In genomic region chr5:66491907-66492562, GRCm38 (mm10) we compare ENCODE assay signal across 16 mouse cellular contexts.
DNase-seq lines count a peak whose midpoint lies in the region; ATAC-seq lines count a peak whose summit lies in the region.
"Had no signal": no experiment of that assay in that cellular context is flagged by ENCODE, and none has a peak within 500 bp of the region (broad histone marks: within the 10 kb centered on the region; RNA-seq: fewer than 3 reads in every experiment).

No protein-coding gene starts in this region.

- no peaks in the 10 kb centered on the region; the same call in 1 of the 2 replicates for H3K4me1 ChIP-seq in neural tube, embryonic 11.5 days (ENCODE audit: control insufficient read depth, insufficient read depth, low read length)
- H3K4me1 ChIP-seq in neural tube, embryonic 15.5 days: peaks cover 32% of the 10 kb centered on the region
- peaks cover 3% of the 10 kb centered on the region; the same call in 1 of the 2 replicates for H3K4me1 ChIP-seq in hindbrain, embryonic 11.5 days (replicated peaks; ENCODE audit: control insufficient read depth, insufficient read depth, low read length)
- H3K4me1 ChIP-seq in intestine, embryonic 16.5 days (ENCODE audit: control insufficient read depth, insufficient read depth, low read length): peaks cover 6% of the 10 kb centered on the region; the same call in 1 of the 2 replicates
- peaks cover 9% of the 10 kb centered on the region for H3K4me1 ChIP-seq in midbrain, embryonic 16.5 days (ENCODE audit: control insufficient read depth, insufficient read depth, low read length)

- no peak overlapping the region; the same call in 1 of the 2 replicates for H3K9ac ChIP-seq in neural tube, embryonic 11.5 days (ENCODE audit: low read length)
- H3K9ac ChIP-seq in neural tube, embryonic 15.5 days (replicated peaks): no peak overlapping the region
- H3K9ac ChIP-seq in hindbrain, embryonic 11.5 days (ENCODE audit: low read depth, low read length): no peak overlapping the region
- no peak overlapping the region for H3K9ac ChIP-seq in intestine, embryonic 16.5 days (ENCODE audit: low read depth, low read length)
- H3K9ac ChIP-seq in midbrain, embryonic 16.5 days (ENCODE audit: low read depth, low read length): no peak overlapping the region

- 0 out of 2 replicates have a peak, but pooled peaks cover 2% of the 10 kb centered on the region for H3K36me3 ChIP-seq in neural tube, embryonic 11.5 days (ENCODE audit: control insufficient read depth, insufficient read depth, low read length)
- no peaks in the 10 kb centered on the region for H3K36me3 ChIP-seq in neural tube, embryonic 15.5 days
- H3K36me3 ChIP-seq in hindbrain, embryonic 11.5 days (ENCODE audit: control insufficient read depth, insufficient read depth, low read length): no peaks in the 10 kb centered on the region
- no peaks in the 10 kb centered on the region; the same call in 1 of the 2 replicates for H3K36me3 ChIP-seq in intestine, embryonic 16.5 days (ENCODE audit: control insufficient read depth, insufficient read depth, low read length)
- no peaks in the 10 kb centered on the region for H3K36me3 ChIP-seq in midbrain, embryonic 16.5 days (ENCODE audit: control insufficient read depth, insufficient read depth, low read length)

- H3K27ac ChIP-seq in neural tube, embryonic 11.5 days (ENCODE audit: low read depth, low read length): no peak overlapping the region
- no peak overlapping the region for H3K27ac ChIP-seq in neural tube, embryonic 15.5 days (replicated peaks)
- H3K27ac ChIP-seq in hindbrain, embryonic 11.5 days (ENCODE audit: low read depth, low read length): no peak overlapping the region
- H3K27ac ChIP-seq in intestine, embryonic 16.5 days (ENCODE audit: low read length): no peak overlapping the region
- H3K27ac ChIP-seq in midbrain, embryonic 16.5 days (ENCODE audit: low read length): peak overlapping the region; percentile 60

- 79% methylated on average over 14 of the region's 14 CpGs for WGBS in neural tube, embryonic 11.5 days
- 56% methylated on average over 14 of the region's 14 CpGs for WGBS in neural tube, embryonic 15.5 days
- WGBS in hindbrain, embryonic 11.5 days: 65% methylated on average over 14 of the region's 14 CpGs
- WGBS in intestine, embryonic 16.5 days: 77% methylated on average over 14 of the region's 14 CpGs
- 29% methylated on average over 14 of the region's 14 CpGs for WGBS in midbrain, embryonic 16.5 days

- H3K4me3 ChIP-seq in neural tube, embryonic 11.5 days (ENCODE audit: low read depth, low read length): no peak overlapping the region
- H3K4me3 ChIP-seq in neural tube, embryonic 15.5 days (replicated peaks): no peak overlapping the region
- H3K4me3 ChIP-seq in hindbrain, embryonic 11.5 days (ENCODE audit: low read depth, low read length): no peak overlapping the region
- H3K4me3 ChIP-seq in intestine, embryonic 16.5 days (ENCODE audit: low read length): no peak overlapping the region
- no peak overlapping the region for H3K4me3 ChIP-seq in midbrain, embryonic 16.5 days (ENCODE audit: low read depth, low read length)
- H3K4me3 ChIP-seq: megakaryocyte, embryonic 14.5 days; myocyte had no signal

- DNase-seq in neural tube, embryonic 11.5 days (ENCODE audit: low spot score): no peak
- DNase-seq in hindbrain, embryonic 11.5 days (ENCODE audit: low spot score): no peak
- no peak for DNase-seq in cerebellum, postnatal 4 days (ENCODE audit: low spot score in 2 of 2)
- no peak for DNase-seq in kidney, adult 9 months
- no peak for DNase-seq in left cerebral cortex, postnatal 4 days
- DNase-seq: cerebellum, adult 8-10 months; gastrocnemius, postnatal 25 days; kidney, adult 8-10 months; kidney, postnatal 25 days; liver had no signal

- ATAC-seq in neural tube, embryonic 11.5 days (ENCODE audit: insufficient read depth, low FRiP score, low TSS enrichment): peak; percentile 45; the same call in 1 of the 2 replicates
- ATAC-seq in neural tube, embryonic 15.5 days (ENCODE audit: low FRiP score): no peak
- peak; percentile 72 for ATAC-seq in hindbrain, embryonic 11.5 days (ENCODE audit: low FRiP score)
- ATAC-seq in intestine, embryonic 16.5 days: peak; percentile 74
- no peak for ATAC-seq in midbrain, embryonic 16.5 days

- H3K27me3 ChIP-seq in neural tube, embryonic 11.5 days (ENCODE audit: control insufficient read depth, insufficient read depth, low read length): no peaks in the 10 kb centered on the region
- H3K27me3 ChIP-seq in neural tube, embryonic 15.5 days (replicated peaks): no peaks in the 10 kb centered on the region
- no peaks in the 10 kb centered on the region for H3K27me3 ChIP-seq in hindbrain, embryonic 11.5 days (ENCODE audit: control insufficient read depth, insufficient read depth, low read length)
- no peaks in the 10 kb centered on the region for H3K27me3 ChIP-seq in intestine, embryonic 16.5 days (replicated peaks; ENCODE audit: control insufficient read depth, insufficient read depth, low read length)
- no peaks in the 10 kb centered on the region for H3K27me3 ChIP-seq in midbrain, embryonic 16.5 days (ENCODE audit: control insufficient read depth, insufficient read depth, low read depth, low read length)
- H3K27me3 ChIP-seq: CH12.LX; megakaryocyte, embryonic 14.5 days had no signal

- no peaks in the 10 kb centered on the region for H3K9me3 ChIP-seq in neural tube, embryonic 11.5 days (ENCODE audit: control insufficient read depth, low read length)
- no peaks in the 10 kb centered on the region for H3K9me3 ChIP-seq in neural tube, embryonic 15.5 days (replicated peaks)
- H3K9me3 ChIP-seq in hindbrain, embryonic 11.5 days (ENCODE audit: control insufficient read depth, low read length): no peaks in the 10 kb centered on the region
- no peaks in the 10 kb centered on the region for H3K9me3 ChIP-seq in intestine, embryonic 16.5 days (ENCODE audit: control insufficient read depth, low read length)
- H3K9me3 ChIP-seq in midbrain, embryonic 16.5 days (replicated peaks; ENCODE audit: control insufficient read depth, low read length, poor library complexity, severe bottlenecking): no peaks in the 10 kb centered on the region
- H3K9me3 ChIP-seq: megakaryocyte, embryonic 14.5 days had no signal

- intact Hi-C loops in left cerebral cortex, postnatal 4 days (cut with DNase I): no loop called here

- H3K4me2 ChIP-seq in neural tube, embryonic 11.5 days (ENCODE audit: low read depth): no peak overlapping the region
- H3K4me2 ChIP-seq in neural tube, embryonic 15.5 days: no peak overlapping the region
- no peak overlapping the region for H3K4me2 ChIP-seq in hindbrain, embryonic 11.5 days (replicated peaks; ENCODE audit: low read depth, low read length)
- H3K4me2 ChIP-seq in intestine, embryonic 16.5 days (ENCODE audit: low read depth, low read length): no peak overlapping the region
- H3K4me2 ChIP-seq in midbrain, embryonic 16.5 days (ENCODE audit: low read length): no peak overlapping the region

Comparison
In these comparisons a context has a peak if more than half of its experiments do, and no peak if none do; other contexts are left out.
1. ATAC-seq: peak in neural tube, embryonic 11.5 days (single experiment), hindbrain, embryonic 11.5 days (single experiment) and intestine, embryonic 16.5 days (single experiment); none in neural tube, embryonic 15.5 days (single experiment) and midbrain, embryonic 16.5 days (single experiment).